ENCODE assay signal across 9 mouse cellular contexts in the genomic region with DNA sequence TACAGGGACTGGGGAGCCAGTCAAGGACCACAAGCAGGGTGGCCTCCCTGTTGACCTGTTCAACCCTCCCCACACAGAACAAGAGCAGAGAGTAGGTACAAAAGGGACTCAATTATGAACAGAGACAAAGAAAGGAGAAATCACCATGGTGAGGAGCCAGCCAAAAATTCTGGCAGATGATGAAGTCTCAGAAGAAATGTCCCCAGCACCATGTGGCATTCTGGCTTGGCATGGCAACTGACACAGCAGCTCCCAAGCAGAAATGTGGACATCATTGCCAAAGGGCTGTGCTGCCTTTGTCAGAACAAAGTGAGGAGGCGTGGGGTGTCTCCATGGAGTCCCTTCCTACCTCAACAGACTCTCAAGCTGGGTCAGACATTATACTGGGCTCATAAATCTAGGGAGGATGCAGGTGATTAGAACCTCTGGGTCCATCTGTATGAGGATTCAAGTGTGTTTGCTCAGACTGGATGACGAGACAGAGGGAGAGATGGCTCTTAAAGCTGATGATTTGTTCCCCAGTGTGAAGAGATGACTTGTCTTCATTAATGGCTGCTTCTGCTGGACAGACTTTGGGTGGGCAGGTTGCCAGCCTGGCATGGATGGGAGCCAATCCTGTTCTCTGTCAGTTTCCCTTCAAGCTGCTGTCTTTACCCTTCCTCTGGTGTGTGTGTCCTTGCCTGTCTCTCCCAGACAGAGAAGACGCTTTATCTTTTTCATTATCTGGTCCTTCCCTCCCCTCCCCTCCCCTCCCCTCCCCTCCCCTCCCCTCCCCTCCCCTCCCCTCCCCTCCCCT.
DNase-seq lines count a peak whose midpoint lies in the region; ATAC-seq and TF ChIP-seq lines count a peak whose summit lies in the region.
"Had no signal": no experiment of that assay in that cellular context is flagged by ENCODE, and none has a peak within 500 bp of the region (broad histone marks: within the 10 kb centered on the region; RNA-seq: fewer than 3 reads in every experiment).

No protein-coding gene starts in this region.

- H3K4me2 ChIP-seq in midbrain, embryonic 13.5 days (replicated peaks) = no peak overlapping the region
- no peak overlapping the region for H3K4me2 ChIP-seq in hindbrain, embryonic 14.5 days (replicated peaks)
- H3K4me2 ChIP-seq in midbrain, postnatal 0 days (ENCODE audit: low read depth, low read length, poor library complexity, severe bottlenecking) = no peak overlapping the region

- H3K27ac ChIP-seq in midbrain, embryonic 13.5 days = peak overlapping the region; percentile 48; the same call in 1 of the 2 replicates
- no peak overlapping the region for H3K27ac ChIP-seq in midbrain, embryonic 10.5 days (replicated peaks)
- H3K27ac ChIP-seq in hindbrain, embryonic 14.5 days = no peak overlapping the region
- H3K27ac ChIP-seq in midbrain, postnatal 0 days (ENCODE audit: low read depth, low read length) = no peak overlapping the region

- H3K4me3 ChIP-seq in midbrain, embryonic 13.5 days (replicated peaks) = no peak overlapping the region
- H3K4me3 ChIP-seq in midbrain, embryonic 10.5 days = no peak overlapping the region
- no peak overlapping the region for H3K4me3 ChIP-seq in hindbrain, embryonic 14.5 days (replicated peaks; ENCODE audit: low read length)
- H3K4me3 ChIP-seq in midbrain, postnatal 0 days (ENCODE audit: low read depth, low read length) = no peak overlapping the region

- TF ChIP-seq CTCF in midbrain, postnatal 0 days (IDR thresholded peaks at IDR 0.05) = no peak

- H3K27me3 ChIP-seq in midbrain, embryonic 13.5 days = no peaks in the 10 kb centered on the region
- H3K27me3 ChIP-seq in midbrain, embryonic 10.5 days (ENCODE audit: low read depth, poor library complexity, severe bottlenecking) = no peaks in the 10 kb centered on the region
- no peaks in the 10 kb centered on the region for H3K27me3 ChIP-seq in hindbrain, embryonic 14.5 days (ENCODE audit: control insufficient read depth, insufficient read depth, low read length)
- H3K27me3 ChIP-seq in midbrain, postnatal 0 days (ENCODE audit: insufficient read depth, low read length) = no peaks in the 10 kb centered on the region

- ATAC-seq in midbrain, embryonic 13.5 days = peak; percentile 69
- peak; percentile 89 for ATAC-seq in hindbrain, embryonic 14.5 days (ENCODE audit: low FRiP score)
- peak; percentile 67; the same call in 1 of the 2 replicates for ATAC-seq in midbrain, postnatal 0 days (ENCODE audit: low FRiP score)

- H3K9me3 ChIP-seq in midbrain, embryonic 13.5 days = no peaks in the 10 kb centered on the region
- H3K9me3 ChIP-seq in midbrain, embryonic 10.5 days (replicated peaks) = no peaks in the 10 kb centered on the region
- no peaks in the 10 kb centered on the region for H3K9me3 ChIP-seq in hindbrain, embryonic 14.5 days (ENCODE audit: control insufficient read depth, low read length)
- no peaks in the 10 kb centered on the region for H3K9me3 ChIP-seq in midbrain, postnatal 0 days (ENCODE audit: low read length)

- no peaks in the 10 kb centered on the region for H3K36me3 ChIP-seq in midbrain, embryonic 13.5 days
- H3K36me3 ChIP-seq in midbrain, embryonic 10.5 days = no peaks in the 10 kb centered on the region
- no peaks in the 10 kb centered on the region for H3K36me3 ChIP-seq in hindbrain, embryonic 14.5 days (replicated peaks; ENCODE audit: control insufficient read depth, insufficient read depth)
- H3K36me3 ChIP-seq in midbrain, postnatal 0 days (ENCODE audit: insufficient read depth, low read length) = no peaks in the 10 kb centered on the region

- DNase-seq in adrenal gland, postnatal 14 days = peak; percentile 20
- no peak for DNase-seq in adrenal gland, adult 18-20 months (ENCODE audit: low spot score in 2 of 2)
- no peak for DNase-seq in midbrain, embryonic 10.5 days (ENCODE audit: low spot score)
- peak; percentile 59 for DNase-seq in hindbrain, embryonic 14.5 days (ENCODE audit: low spot score)
- peak; percentile 85 for DNase-seq in midbrain, postnatal 0 days (ENCODE audit: low spot score)
- no peak for DNase-seq in kidney, adult 9 months
- DNase-seq in kidney, postnatal 25 days = no peak
- DNase-seq: liver had no signal

- H3K9ac ChIP-seq in midbrain, embryonic 13.5 days (replicated peaks) = no peak overlapping the region
- H3K9ac ChIP-seq in hindbrain, embryonic 14.5 days = no peak overlapping the region
- H3K9ac ChIP-seq in midbrain, postnatal 0 days (replicated peaks; ENCODE audit: low read length, poor library complexity, severe bottlenecking) = no peak overlapping the region

- WGBS in midbrain, embryonic 13.5 days = 47% methylated on average over 3 of the region's 3 CpGs
- 70% methylated on average over 3 of the region's 3 CpGs for WGBS in midbrain, embryonic 10.5 days
- 44% methylated on average over 3 of the region's 3 CpGs for WGBS in hindbrain, embryonic 14.5 days
- WGBS in midbrain, postnatal 0 days = 49% methylated on average over 3 of the region's 3 CpGs

- peaks cover 9% of the 10 kb centered on the region; the same call in 1 of the 2 replicates for H3K4me1 ChIP-seq in midbrain, embryonic 13.5 days (replicated peaks)
- H3K4me1 ChIP-seq in midbrain, embryonic 10.5 days = no peaks in the 10 kb centered on the region
- H3K4me1 ChIP-seq in hindbrain, embryonic 14.5 days (replicated peaks; ENCODE audit: control insufficient read depth, insufficient read depth, low read length) = no peaks in the 10 kb centered on the region
- no peaks in the 10 kb centered on the region for H3K4me1 ChIP-seq in midbrain, postnatal 0 days (ENCODE audit: insufficient read depth, low read length)

Comparison
In these comparisons a context has a peak if more than half of its experiments do, and no peak if none do; other contexts are left out.
1. DNase-seq: peak in adrenal gland, postnatal 14 days (single experiment), hindbrain, embryonic 14.5 days (single experiment) and midbrain, postnatal 0 days (single experiment); none in adrenal gland, adult 18-20 months (0 of 2), midbrain, embryonic 10.5 days (single experiment), kidney, adult 9 months (single experiment) and kidney, postnatal 25 days (0 of 2).
2. Peak in every context shown above with its lines, with median percentiles within 50 percentile points of each other: ATAC-seq.